Mouse (Mus musculus): Measurements from ENCODE around the gene Pgd.
A peak's percentile ranks its signal among the peaks of the same experiment; 100 is the strongest.
"Not testable (repeated sequence)": the region's sequence is repeated elsewhere in the genome, so short reads cannot be mapped to it uniquely, and the experiment has no call there.

Gene Pgd

GRCm38 (mm10) chr4:149166215-149166946, at the start of gene Pgd:
Pgd (minus strand) TSS chr4:149166771.
- DNase-seq (ENCODE audit: extremely low read depth, low read depth) = peak; percentile 91

- DNase-seq (ENCODE audit: extremely low read depth, low read depth) = no peak
These were observed 49.4 kb upstream of the Pgd start for GRCm38 (mm10) chr4:149215982-149216381.

GRCm38 (mm10) chr4:149215397-149215796, 48.8 kb upstream of the Pgd start:
- DNase-seq (ENCODE audit: extremely low read depth, low read depth) = no peak

GRCm38 (mm10) chr4:149214468-149214867, 47.9 kb upstream of the Pgd start:
- DNase-seq (ENCODE audit: extremely low read depth, low read depth) = not testable (repeated sequence)

- DNase-seq (ENCODE audit: extremely low read depth, low read depth) = no peak
These were observed 46.9 kb upstream of the Pgd start for GRCm38 (mm10) chr4:149213466-149213865.

GRCm38 (mm10) chr4:149211441-149211840, 44.9 kb upstream of the Pgd start:
- not testable (repeated sequence) for DNase-seq (ENCODE audit: extremely low read depth, low read depth)

- DNase-seq (ENCODE audit: extremely low read depth, low read depth) = no peak
These were observed 35.9 kb upstream of the Pgd start for GRCm38 (mm10) chr4:149202467-149202866.

- DNase-seq (ENCODE audit: extremely low read depth, low read depth) = no peak
These were observed 34.5 kb upstream of the Pgd start for GRCm38 (mm10) chr4:149201110-149201509.

GRCm38 (mm10) chr4:149197180-149197579, 30.6 kb upstream of the Pgd start:
- no peak for DNase-seq (ENCODE audit: extremely low read depth, low read depth)

GRCm38 (mm10) chr4:149191103-149191502, 24.5 kb upstream of the Pgd start:
- DNase-seq (ENCODE audit: extremely low read depth, low read depth) = no peak

GRCm38 (mm10) chr4:149188563-149188962, 22.0 kb upstream of the Pgd start:
- no peak for DNase-seq (ENCODE audit: extremely low read depth, low read depth)

GRCm38 (mm10) chr4:149182755-149183154, 16.2 kb upstream of the Pgd start:
- DNase-seq (ENCODE audit: extremely low read depth, low read depth) = no peak

GRCm38 (mm10) chr4:149182192-149182591, 15.6 kb upstream of the Pgd start:
- DNase-seq (ENCODE audit: extremely low read depth, low read depth) = no peak

- DNase-seq (ENCODE audit: extremely low read depth, low read depth) = no peak
These were observed 13.0 kb upstream of the Pgd start for GRCm38 (mm10) chr4:149179573-149179972.

GRCm38 (mm10) chr4:149179160-149179559, 12.6 kb upstream of the Pgd start:
- no peak for DNase-seq (ENCODE audit: extremely low read depth, low read depth)

- DNase-seq (ENCODE audit: extremely low read depth, low read depth) = no peak
These were observed 11.8 kb upstream of the Pgd start for GRCm38 (mm10) chr4:149178328-149178727.

- DNase-seq (ENCODE audit: extremely low read depth, low read depth) = no peak
These were observed 10.5 kb upstream of the Pgd start for GRCm38 (mm10) chr4:149177046-149177445.

GRCm38 (mm10) chr4:149176645-149177044, 10.1 kb upstream of the Pgd start:
- no peak for DNase-seq (ENCODE audit: extremely low read depth, low read depth)

- no peak for DNase-seq (ENCODE audit: extremely low read depth, low read depth)
These were observed 7.1 kb upstream of the Pgd start for GRCm38 (mm10) chr4:149173661-149174060.

GRCm38 (mm10) chr4:149172666-149173065, 6.1 kb upstream of the Pgd start:
- no peak for DNase-seq (ENCODE audit: extremely low read depth, low read depth)

GRCm38 (mm10) chr4:149172083-149172482, 5.5 kb upstream of the Pgd start:
- no peak for DNase-seq (ENCODE audit: extremely low read depth, low read depth)

- no peak for DNase-seq (ENCODE audit: extremely low read depth, low read depth)
These were observed 5.0 kb upstream of the Pgd start for GRCm38 (mm10) chr4:149171581-149171981.

- DNase-seq (ENCODE audit: extremely low read depth, low read depth) = peak; percentile 65
These were observed 3.9 kb upstream of the Pgd start for GRCm38 (mm10) chr4:149170394-149170931.
